Mouse (Mus musculus) hindbrain, embryonic 16.5 days (tissue): ENCODE measurements around the gene Napa. TPM values are rescaled to one million over a fixed set of nuclear protein-coding genes. Genes with fewer than 3 reads are reported as not detected.

ENCODE experiments used
- ATAC-seq: fragments of 200-750 bp; cut with Nextera tagmentation; 2 replicates; pipeline ENCODE4 v1.8.0; 2017; ENCODE audit warnings: moderate TSS enrichment, moderate library complexity
- H3K27ac ChIP-seq: fragments of 300-500 bp; sonication (generic); 2 replicates; pipeline ENCODE4 v1.5.1; 2014; ENCODE audit warnings: low read depth, mild to moderate bottlenecking, control low read depth, low read length, moderate library complexity
- H3K27me3 ChIP-seq: fragments of 300-500 bp; sonication (generic); replicated peaks from 2 replicates; pipeline ENCODE4 v1.6.1; 2014; ENCODE audit warnings: low read length; ENCODE audit not compliant: control insufficient read depth, insufficient read depth
- H3K36me3 ChIP-seq: fragments of 300-500 bp; sonication (generic); 2 replicates; pipeline ENCODE4 v1.6.1; 2014; ENCODE audit warnings: mild to moderate bottlenecking, low read length, moderate library complexity, mixed read lengths; ENCODE audit not compliant: control insufficient read depth, insufficient read depth
- H3K4me1 ChIP-seq: fragments of 300-500 bp; sonication (generic); 2 replicates; pipeline ENCODE4 v1.6.1; 2014; ENCODE audit warnings: low read depth, low read length; ENCODE audit not compliant: control insufficient read depth, insufficient read depth
- H3K4me2 ChIP-seq: fragments of 300-500 bp; sonication (generic); 2 replicates; pipeline ENCODE4 v1.6.1; 2014; ENCODE audit warnings: mild to moderate bottlenecking, low read length, control low read depth, moderate library complexity
- H3K4me3 ChIP-seq: fragments of 300-500 bp; sonication (generic); 2 replicates; pipeline ENCODE4 v1.5.1; 2014; ENCODE audit warnings: mild to moderate bottlenecking, low read length, control low read depth, moderate library complexity
- H3K9ac ChIP-seq: fragments of 300-500 bp; sonication (generic); 2 replicates; pipeline ENCODE4 v1.6.1; 2014; ENCODE audit warnings: low read depth, mild to moderate bottlenecking, control low read depth, low read length, moderate library complexity
- H3K9me3 ChIP-seq: fragments of 300-500 bp; sonication (generic); 2 replicates; pipeline ENCODE4 v1.6.1; 2014; ENCODE audit warnings: mild to moderate bottlenecking, low read length, moderate library complexity; ENCODE audit not compliant: control insufficient read depth
- WGBS: fragments of 180-500 bp; shearing (Covaris S2); extraction: QIAGEN DNeasy Blood & Tissue Kit; methylation state at CpG from one replicate; pipeline ENCODE4 v1.1.7; 2014; 5-methylcytosine and 5-hydroxymethylcytosine counted together
- polyA plus RNA-seq: library from polyadenylated mRNA; unstranded; fragments of >200 nt; fragmentation: Nextera tagmentation; extraction: Ambion mirVana; gene quantifications from 2 replicates; pipeline ENCODE4 v1.2.1, GENCODE M21; 2015

Gene Napa
- polyA plus RNA-seq, 1 experiment from 2014 or later: 236 TPM

DNA sequence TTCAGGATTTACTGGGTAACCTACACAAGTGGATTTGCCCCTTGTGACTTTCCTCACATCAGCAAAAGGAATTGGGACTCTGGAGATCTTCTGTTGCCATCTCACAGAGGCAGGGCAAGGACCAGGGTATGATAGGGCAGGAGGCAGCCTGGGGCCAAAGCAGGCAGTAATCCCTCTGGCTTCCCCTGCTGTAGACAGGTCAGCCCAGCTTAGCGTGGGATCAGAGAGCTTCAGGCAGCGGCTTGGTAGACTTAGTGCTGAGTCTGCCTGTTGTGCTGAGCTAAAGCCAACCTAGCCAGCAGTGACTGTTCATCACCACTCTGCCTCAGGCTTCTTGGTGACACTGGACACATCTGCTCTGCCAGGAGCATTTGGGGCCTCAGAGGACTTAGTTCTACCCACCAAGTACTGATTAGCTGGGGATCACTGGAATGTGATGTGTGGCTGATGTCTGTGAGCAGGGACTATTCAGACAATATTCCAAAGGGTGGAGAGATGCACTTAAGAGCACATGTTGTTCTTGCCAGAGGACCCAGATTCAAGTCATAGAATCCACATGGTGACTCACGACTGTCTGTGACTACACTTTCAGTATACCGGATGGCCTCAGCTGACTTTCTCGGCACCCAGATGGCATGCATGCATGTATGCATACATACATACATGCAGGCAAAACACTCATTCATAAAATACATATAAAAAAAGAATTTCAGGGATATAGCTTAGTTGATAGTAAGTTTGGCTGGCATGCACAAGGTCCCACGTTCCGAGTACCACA lies 6.5 kb downstream of the Napa start:
- no peak for ATAC-seq
- 86% methylated on average over 7 of the region's 7 CpGs for WGBS
- no peaks in the 10 kb centered on the region for H3K9me3 ChIP-seq
- H3K9ac ChIP-seq: no peak overlapping the region
- H3K4me3 ChIP-seq: no peak overlapping the region
- no peak overlapping the region for H3K4me2 ChIP-seq
- no peak overlapping the region for H3K27ac ChIP-seq
- no peaks in the 10 kb centered on the region for H3K27me3 ChIP-seq
- peaks cover 36% of the 10 kb centered on the region for H3K4me1 ChIP-seq
- peaks cover 17% of the 10 kb centered on the region for H3K36me3 ChIP-seq

DNA sequence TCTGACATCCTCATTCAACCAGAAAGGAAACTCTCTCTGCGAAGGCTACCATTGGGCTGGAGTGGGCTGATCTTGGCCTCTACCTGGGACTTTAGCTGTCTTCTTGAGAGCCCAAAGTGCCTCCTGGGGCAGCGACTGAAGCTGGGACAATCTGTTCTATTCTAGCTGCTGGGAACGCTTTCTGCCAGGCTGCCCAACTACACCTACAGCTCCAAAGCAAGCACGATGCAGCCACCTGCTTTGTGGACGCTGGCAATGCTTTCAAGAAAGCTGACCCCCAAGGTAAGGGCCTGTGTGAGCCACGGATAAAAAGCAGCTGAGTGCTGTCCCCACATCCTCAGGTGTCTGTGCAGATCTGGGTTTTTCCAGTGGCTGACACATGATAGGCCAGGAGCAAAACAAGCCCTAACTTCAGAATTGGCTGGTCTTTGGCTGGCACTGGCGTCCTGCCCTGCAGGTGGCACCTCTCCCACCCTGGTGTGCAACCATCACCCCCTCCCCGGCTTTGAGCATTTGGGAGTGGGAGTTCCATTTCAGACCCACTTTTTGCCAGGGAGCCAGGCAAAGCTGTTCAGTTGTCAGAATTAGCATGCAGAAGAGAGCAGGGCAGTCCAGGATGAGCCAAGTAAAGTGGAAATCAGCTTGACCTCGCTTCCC lies 10.8 kb downstream of the Napa start:
- Histone ChIP-seq H3K4me2 (no peak overlapping the region), H3K4me3 (no peak overlapping the region), H3K27ac (no peak overlapping the region), H3K4me1 (peaks cover 3% of the 10 kb centered on the region), H3K36me3 (peaks cover 37% of the 10 kb centered on the region), H3K9ac (no peak overlapping the region), H3K9me3 (no peaks in the 10 kb centered on the region), H3K27me3 (no peaks in the 10 kb centered on the region)
- 90% methylated on average over 9 of the region's 9 CpGs for WGBS
- ATAC-seq: no peak

DNA sequence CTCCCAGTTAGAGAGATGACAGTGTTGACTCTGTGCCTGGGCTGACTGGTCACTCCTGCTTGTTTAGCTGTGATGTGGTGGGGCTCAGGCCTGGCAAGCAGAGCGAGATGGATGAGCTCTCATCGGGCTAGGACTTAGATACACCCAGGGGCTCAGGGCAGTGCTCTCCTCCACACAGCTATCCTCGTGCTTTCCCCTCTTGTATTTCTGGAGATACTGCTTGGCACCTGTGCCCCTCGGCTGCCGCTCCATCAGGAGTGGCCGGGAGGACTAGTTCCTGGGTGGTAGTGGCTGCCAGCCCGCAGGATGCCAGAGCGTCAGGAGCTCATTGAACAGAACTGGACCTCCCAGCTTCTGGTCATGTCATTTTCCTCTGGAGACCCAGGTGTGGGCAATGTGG lies 11.9 kb downstream of the Napa start:
- H3K4me3 ChIP-seq: no peak overlapping the region
- no peaks in the 10 kb centered on the region for H3K4me1 ChIP-seq
- no peak overlapping the region for H3K27ac ChIP-seq
- H3K4me2 ChIP-seq: no peak overlapping the region
- no peaks in the 10 kb centered on the region for H3K27me3 ChIP-seq
- 93% methylated on average over 8 of the region's 8 CpGs for WGBS
- no peak for ATAC-seq
- H3K9me3 ChIP-seq: no peaks in the 10 kb centered on the region
- no peak overlapping the region for H3K9ac ChIP-seq
- H3K36me3 ChIP-seq: peaks cover 42% of the 10 kb centered on the region

GRCm38 (mm10) chr7:16111284-16112090 lies 13.2 kb downstream of the Napa start:
- Histone ChIP-seq H3K9ac (no peak overlapping the region), H3K9me3 (no peaks in the 10 kb centered on the region), H3K27ac (no peak overlapping the region), H3K36me3 (peaks cover 53% of the 10 kb centered on the region), H3K27me3 (no peaks in the 10 kb centered on the region), H3K4me1 (no peaks in the 10 kb centered on the region), H3K4me3 (no peak overlapping the region), H3K4me2 (no peak overlapping the region)
- no peak for ATAC-seq
- WGBS: 93% methylated on average over 7 of the region's 7 CpGs

GRCm38 (mm10) chr7:16116418-16116817 lies 18.2 kb downstream of the Napa start:
- no peak for ATAC-seq
- H3K9me3 ChIP-seq: no peaks in the 10 kb centered on the region
- no peaks in the 10 kb centered on the region for H3K27me3 ChIP-seq
- H3K27ac ChIP-seq: no peak overlapping the region
- H3K9ac ChIP-seq: no peak overlapping the region
- no peak overlapping the region for H3K4me3 ChIP-seq
- 96% methylated on average over 7 of the region's 7 CpGs for WGBS
- peaks cover 10% of the 10 kb centered on the region for H3K4me1 ChIP-seq
- peaks cover 37% of the 10 kb centered on the region for H3K36me3 ChIP-seq
- no peak overlapping the region for H3K4me2 ChIP-seq

DNA sequence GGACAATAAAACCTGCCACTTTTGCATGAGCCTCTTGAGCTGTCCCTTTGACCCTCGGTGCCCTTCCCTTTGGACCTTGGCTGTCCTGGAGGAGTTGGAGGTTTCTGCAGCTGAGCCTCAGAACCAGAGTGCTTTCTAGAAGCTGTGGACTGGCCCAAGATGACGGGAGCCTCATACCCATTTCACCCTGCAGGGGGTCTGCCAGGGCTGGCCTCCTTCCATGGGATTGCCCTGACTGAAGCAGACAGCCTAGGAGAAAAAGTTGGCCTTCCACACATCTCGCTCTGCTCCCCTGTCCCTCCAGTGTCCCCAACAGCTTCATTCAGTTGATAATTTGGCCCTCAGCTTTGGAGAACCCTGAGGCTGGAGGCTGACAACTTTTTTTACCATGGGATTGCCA lies 18.8 kb downstream of the Napa start:
- no peaks in the 10 kb centered on the region for H3K9me3 ChIP-seq
- H3K9ac ChIP-seq: no peak overlapping the region
- H3K27ac ChIP-seq: no peak overlapping the region
- peaks cover 37% of the 10 kb centered on the region for H3K36me3 ChIP-seq
- H3K4me1 ChIP-seq: peaks cover 10% of the 10 kb centered on the region
- ATAC-seq: no peak
- no peak overlapping the region for H3K4me2 ChIP-seq
- no peaks in the 10 kb centered on the region for H3K27me3 ChIP-seq
- H3K4me3 ChIP-seq: no peak overlapping the region
- WGBS: 84% methylated on average over 3 of the region's 3 CpGs

DNA sequence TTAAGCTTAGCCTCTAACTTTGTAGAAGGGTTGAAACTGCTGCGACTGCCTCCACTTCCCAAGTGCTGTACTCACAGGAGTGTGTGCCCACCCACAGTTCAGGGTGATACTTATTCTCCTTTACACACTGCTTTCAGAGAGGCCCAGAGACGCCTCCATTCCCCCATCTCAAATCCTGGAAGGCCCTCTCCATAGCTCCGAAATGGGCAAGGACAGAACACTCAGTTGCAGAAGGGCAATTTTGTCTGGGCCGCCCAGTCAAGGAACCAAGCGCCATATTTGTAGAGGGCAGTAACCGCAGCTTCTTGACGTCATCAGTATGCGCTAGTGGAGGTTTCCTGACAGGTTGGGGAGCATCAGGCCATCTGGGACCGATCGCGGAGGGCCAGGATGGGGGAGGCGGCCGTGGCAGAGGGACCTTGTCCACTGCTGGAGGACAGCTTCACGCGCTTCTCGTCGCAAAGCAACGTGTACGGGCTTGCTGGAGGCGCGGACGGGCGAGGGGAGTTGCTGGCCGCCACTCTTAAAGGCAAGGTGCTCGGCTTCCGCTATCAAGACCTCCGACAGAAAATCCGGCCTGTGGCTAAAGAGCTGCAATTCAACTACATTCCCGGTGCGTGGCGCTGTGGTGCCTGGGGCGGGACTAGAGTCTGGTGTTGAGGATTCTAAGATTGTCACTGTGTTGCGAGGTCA lies 21.5 kb downstream of the Napa start, which contains the start of gene Kptn:
Gene Kptn, plus strand, starts transcription at position 327 of the 693 bp plus-strand sequence.
- Histone ChIP-seq H3K9ac (peak within 1 kb of the TSS; percentile 94), H3K27me3 (no peaks in the 10 kb centered on the region), H3K9me3 (no peaks in the 10 kb centered on the region), H3K27ac (peak within 1 kb of the TSS; percentile 96), H3K4me2 (peak within 1 kb of the TSS; percentile 77), H3K4me3 (peak within 1 kb of the TSS; percentile 82), H3K36me3 (peaks cover 22% of the 10 kb centered on the region), H3K4me1 (peaks cover 10% of the 10 kb centered on the region)
- peak; percentile 90 for ATAC-seq
- WGBS: under 1% methylated on average over 33 of the region's 33 CpGs

GRCm38 (mm10) chr7:16120262-16120600 lies 22.0 kb downstream of the Napa start:
- ATAC-seq: peak; percentile 34; the same call in 1 of the 2 replicates

More at GRCm38 (mm10) chr7:16120262-16120600, 22.0 kb downstream of the Napa start:
- peak overlapping the region; percentile 77 for H3K4me2 ChIP-seq
- no peaks in the 10 kb centered on the region for H3K9me3 ChIP-seq
- H3K9ac ChIP-seq: peak overlapping the region; percentile 94
- peaks cover 10% of the 10 kb centered on the region for H3K4me1 ChIP-seq
- H3K27ac ChIP-seq: peak overlapping the region; percentile 96
- WGBS: 50% methylated on average over 9 of the region's 9 CpGs
- H3K27me3 ChIP-seq: no peaks in the 10 kb centered on the region
- H3K4me3 ChIP-seq: peak overlapping the region; percentile 82
- H3K36me3 ChIP-seq: peaks cover 17% of the 10 kb centered on the region
